Mouse (Mus musculus) right cerebral cortex, adult 2 months (tissue): ENCODE results near the gene Zfp142.
A peak's percentile ranks its signal among the peaks of the same experiment; 100 is the strongest.

ENCODE experiments used
- DNase-seq, 2 experiments: peaks; one replicate each; pipeline ENCODE4 v3.0.0; 2021 to 2022; ENCODE audit warnings: low spot score in 2 of 2

Zfp142 gene

DNA sequence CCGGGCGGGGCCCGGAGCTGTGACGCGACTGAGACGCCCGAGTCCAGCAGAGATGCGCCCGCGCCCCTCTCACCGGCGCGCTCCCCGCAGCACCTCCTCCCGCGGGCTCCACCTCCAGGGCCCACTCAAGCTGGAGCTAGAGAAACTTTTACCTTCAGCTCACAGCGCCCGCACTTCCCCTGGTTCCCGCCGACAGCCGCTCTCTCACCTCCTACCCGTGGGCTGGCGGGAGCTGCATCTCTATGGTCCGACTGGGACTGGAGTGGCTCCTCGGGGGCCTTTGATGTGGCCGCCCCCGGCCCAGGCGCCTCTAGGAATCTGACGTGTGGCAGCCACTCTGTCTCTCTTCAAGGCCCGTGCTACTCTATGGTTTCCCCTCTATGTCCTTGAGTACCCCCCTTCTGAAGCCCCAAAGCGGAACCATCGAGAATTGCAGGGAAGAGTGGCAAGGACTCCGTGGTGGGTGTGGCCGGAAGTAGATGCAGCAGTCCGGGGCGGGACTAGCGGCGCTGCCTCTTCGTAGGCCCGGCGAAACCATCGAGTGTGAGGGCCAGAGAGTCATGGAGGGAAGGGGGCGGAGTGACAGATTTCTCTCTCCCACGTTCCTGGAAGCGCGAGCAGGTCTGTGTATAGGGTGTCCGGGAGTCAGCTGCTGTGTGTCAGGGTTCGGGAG lies at the start of gene Zfp142, which contains the start of gene Bcs1l:
Gene Zfp142 (minus strand): TSS at position 474 of the 673 bp plus-strand sequence.
Gene Bcs1l (plus strand): TSS at position 517 of the 673 bp plus-strand sequence.
- peak; percentile 98 to 99 for DNase-seq

DNA sequence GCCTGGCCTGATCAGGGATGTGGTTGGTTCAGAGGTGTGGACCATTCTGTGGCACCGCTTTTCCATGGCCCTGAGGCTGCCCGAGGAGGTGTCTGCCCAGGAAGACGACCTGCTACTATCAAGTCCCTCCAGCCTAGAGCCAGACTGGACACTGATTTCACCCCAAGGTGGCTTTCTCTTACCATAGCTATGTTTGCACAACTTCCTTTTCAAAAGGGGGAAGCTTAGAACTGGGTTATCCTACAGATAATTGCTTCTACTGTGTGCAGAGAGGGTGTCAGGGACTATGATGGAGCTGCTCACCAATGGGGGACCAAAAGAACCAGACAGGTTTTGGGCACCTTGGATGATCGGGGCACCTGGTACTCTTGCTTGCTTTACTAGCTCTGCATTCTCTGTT lies 44.7 kb upstream of the Zfp142 start:
- DNase-seq: no peak

DNA sequence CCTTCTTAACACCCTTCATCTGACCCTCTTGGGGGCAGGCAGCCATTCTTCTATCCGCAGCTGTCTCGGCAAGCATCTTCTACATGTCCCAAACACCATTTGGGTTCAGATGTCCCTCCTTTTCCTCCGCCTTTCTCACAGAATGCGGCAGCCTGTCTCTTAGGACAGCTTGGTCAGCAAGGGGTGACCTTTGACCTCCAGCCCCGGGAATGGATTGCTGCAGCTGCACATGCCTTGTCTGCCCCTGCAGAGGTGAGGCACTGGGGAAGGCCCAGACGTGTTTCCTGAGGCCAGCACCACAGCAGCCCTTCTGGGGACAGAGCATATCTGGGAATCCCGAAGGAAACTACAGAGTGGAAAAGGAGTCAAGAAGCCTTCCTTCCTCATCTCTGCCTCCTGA lies 40.0 kb upstream of the Zfp142 start:
- no peak for DNase-seq

DNA sequence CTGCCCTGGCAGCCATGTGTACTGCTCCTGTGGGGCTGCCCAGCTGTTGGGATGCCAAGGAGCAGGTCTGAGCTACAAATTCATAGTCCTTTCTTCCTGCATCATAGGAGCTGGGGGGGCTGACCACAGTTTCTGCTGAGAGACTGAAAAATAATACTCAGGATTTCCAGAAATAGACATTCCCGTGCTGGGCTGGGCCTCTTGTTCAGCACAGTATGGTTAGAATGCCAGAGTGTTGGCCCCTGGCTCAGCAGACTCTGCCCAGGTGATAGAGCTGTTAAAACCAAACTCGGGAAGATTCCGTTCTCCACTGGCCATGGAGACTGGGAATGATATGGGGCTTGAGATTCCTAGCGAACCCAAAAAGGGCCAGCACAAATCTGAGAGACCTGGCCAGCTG lies 38.0 kb upstream of the Zfp142 start:
- DNase-seq: no peak

DNA sequence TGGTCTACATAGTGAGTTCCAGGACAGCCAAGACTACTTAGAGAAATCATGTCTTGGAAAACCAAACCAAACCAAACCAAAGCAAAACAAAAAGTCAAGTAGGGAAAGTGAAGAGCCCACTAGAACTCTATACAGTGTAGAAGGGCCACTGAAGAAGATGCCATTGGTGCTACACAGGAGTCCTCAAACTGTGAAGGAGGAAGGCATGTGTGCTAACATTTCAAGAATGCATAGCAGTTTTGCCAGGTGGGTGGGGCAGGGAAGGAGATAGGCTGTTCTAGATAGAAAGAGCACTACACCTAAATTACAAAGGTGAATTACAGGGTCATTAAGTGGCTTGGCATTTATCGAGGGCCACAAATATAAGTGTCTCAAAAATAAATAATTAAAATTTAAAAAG lies 36.1 kb upstream of the Zfp142 start:
- DNase-seq: no peak

DNA sequence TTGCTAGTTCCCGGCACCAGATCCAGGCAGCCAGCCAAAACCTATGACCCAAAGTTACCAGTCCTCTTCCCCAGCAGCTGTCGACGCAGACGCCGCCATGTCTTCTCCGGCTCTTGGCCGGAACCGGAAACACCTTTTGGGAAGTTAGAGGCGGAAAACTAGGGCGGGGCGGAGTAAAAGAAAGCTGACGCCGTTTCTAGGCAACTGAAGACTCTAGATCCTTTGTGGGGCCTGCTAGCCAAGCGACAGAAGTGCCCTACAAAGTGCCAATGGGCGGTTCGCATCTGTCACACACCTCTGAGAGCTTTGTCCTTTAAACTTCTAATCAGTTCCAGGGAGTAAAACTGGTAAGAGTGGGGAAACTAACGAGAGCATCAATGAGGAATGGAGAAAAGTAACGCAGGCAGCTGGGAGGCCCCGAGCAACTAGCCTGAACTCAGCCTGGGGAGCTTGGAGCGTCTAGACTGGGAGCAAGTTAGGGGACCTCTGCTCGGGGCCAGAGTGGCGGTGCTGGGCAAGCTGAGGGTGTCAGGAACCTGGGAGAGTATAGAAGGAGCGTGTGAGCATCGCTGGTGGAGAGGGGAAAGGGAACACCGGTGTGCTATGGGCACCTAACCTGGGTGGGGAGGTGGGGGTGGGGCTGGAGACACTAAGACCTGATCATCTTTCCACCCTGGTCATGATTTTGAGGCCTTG lies 13.4 kb upstream of the Zfp142 start, which contains the start of the genes Rnf25 and Stk36:
Gene Rnf25 (minus strand): TSS at position 131 of the 696 bp plus-strand sequence.
Gene Stk36 (plus strand): TSS at position 179 of the 696 bp plus-strand sequence.
- peak; percentile 88 to 90 for DNase-seq

DNA sequence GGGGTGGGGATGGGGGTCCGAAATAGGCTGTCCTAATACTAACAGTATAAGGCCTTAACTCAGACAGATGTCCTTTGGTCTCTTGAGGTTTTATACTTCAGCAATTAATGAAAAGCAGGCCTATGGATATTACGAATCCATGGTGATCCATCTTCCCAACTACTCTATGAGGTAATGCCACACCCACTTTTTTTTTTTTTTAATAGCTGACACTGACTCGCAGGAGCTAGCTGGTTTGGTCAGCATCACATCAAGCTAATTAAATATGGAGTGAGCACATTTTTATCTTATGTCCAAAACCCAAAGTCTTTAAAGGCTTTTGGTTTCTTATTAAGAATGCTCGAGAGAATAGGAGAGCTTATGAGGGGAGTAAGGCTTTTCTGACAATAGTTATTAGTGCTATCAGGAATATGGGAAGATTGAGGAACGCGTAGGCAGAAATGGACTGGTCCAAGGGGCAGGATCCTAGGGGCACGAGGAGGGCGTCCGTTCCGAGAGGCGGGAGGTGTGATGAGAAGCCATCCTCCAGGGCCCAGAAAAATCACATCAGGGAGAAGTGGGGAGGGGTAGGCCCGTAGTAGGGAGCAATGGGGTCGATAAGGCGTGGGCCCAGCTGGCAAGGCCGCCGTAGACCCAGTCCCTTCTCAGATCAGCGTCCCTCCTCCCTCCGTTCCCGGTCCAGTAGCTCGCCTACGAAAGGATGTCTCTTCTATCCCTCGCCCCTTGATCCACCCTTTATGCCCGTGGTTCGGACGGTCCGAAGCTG lies 12.6 kb upstream of the Zfp142 start:
- DNase-seq: no peak

DNA sequence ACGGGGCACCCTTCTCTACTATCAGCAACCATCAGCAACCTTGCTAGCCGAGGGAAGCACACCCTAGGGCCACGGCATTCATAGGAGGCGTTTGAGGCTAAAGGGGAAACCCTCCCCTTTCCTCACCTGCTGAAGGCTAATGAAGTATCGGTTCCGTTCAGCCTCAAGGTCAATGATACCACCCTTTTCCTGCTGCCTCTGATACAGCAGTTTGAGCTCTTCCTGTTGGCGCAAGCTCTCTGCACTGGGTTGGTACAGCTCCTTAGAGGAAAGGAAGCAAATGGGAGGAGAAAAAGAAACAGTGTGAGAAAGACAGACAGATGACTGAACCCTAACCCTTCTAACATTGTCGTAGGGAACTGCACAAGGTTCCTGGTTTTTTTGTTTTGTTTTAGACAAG lies 6.4 kb upstream of the Zfp142 start:
- DNase-seq: no peak

DNA sequence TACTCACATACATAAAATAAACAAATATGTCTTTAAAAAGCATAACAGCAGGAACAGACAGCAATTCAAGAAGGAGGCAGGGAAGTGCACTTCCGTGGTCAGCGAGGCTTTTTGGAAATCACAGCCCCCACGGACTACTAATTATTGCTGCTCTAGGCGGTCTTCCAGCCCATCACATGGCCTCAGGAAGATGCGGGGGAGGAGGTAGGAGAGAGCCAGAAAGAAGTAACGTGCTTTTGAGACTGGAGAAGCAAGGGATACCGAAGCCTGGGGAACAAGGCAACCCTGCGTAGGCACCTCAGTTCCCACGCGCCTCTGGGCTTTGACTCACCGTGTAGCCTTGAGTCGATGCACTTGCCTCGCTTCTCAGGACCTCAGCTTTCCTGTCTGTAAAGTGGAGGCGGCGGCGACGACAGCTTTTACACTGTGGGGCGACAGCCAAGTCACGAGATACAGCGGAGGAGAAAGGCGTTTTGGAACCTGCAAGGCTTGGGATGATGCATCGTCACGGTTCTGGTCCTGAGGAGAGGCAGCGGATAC lies 743 bp downstream of the Zfp142 start:
- DNase-seq: peak; percentile 85 to 87

DNA sequence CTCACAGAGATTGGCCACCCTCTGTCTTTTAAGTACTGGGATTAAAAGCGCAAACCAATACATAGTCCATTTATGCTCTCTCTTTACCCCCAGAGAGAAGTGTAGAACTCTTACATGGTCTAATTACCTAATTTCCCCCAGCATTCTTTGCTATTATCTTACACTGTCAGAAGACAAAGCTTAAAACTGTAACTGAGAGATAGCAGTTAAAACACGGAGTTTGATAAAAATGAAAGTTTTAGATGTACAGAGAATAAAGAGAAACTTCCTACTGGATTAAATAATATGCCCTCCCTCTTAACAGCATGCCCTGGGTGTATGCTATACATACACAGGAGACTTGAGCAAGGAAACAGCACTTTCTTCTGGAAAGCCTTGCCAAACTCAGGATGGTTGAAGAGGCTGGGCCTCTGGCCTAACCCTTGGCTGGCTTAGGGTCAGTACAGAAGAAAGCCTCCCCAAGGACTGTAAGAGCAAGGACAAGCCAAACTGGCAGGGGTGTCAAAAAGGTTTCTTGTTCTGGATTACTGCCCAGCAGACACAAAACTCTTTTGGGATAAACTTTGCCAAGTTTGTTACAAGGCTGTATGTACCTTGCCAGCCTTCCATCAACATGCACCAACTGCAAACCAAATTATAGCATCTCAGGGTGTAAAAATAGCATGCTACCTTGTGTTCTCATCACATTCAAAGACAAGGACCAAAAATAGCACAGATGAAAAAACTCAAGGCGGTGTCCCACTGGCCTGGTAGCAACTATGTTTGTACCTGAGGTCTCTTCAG lies 3.2 kb downstream of the Zfp142 start:
- no peak for DNase-seq

DNA sequence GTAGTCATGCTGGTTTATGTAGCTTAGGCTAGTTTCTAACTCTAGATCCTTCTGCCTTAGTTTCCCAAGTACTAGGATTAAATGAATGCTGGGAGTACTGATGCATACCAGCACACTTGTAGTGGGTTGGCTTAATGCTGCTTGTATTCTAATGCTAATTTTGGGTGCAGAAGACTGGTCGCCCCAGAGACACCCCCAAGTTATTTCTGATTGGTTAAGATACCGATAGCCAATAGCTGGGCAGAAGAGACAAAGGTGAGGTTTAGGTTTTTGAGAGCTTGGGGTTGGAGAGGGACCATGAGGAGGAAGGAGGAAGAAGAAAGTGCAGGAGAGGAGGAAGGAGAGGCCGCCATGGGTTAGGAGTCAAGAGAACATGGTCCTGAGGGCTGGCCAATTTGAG lies 5.4 kb downstream of the Zfp142 start:
- no peak for DNase-seq

DNA sequence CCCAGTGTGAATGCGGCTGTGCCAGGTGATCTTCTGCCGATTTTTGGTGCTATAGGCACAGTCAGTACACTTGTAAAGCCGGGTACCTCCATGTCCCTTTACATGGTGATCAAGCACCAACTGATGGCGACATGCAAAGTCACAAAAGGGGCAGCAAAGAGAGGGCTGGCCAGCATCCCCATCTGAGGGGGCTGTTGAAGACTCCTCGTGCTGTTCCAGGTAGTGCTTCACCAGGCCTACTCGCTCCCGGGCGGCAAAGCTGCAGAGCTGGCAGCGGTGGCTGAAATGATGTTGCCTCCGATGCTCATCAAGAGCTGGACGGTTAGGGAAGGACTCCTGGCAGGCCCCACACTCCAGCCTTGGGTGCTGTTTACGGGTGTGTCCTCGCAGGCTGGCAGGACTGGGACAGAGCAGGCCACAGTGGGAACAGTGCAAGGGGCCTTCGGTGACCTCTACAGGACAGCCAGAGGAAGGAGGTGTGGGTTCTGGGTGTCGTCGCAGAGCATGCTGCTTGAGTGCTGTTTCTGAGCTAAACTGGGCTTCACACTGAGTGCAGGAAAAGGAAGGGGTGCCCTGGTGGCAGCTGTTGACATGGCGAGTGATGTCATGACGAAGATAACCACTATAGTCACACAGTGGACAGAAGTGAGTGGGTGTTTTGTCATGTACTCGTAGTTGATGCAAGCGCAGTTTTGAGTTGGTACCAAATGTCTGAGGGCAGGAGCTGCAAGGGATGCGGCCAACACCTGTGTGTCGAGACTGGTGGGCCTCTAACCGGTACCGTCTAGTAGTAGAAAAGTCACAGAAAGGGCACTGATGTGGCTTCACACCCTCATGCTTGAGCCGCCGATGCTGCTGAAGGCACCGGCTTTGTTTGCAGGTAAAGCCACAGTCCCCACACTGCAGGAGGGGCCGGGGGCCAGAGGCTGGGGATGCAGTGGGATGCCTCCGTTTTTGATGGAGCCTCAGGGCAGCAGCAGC lies 18.0 kb downstream of the Zfp142 start:
- no peak for DNase-seq

DNA sequence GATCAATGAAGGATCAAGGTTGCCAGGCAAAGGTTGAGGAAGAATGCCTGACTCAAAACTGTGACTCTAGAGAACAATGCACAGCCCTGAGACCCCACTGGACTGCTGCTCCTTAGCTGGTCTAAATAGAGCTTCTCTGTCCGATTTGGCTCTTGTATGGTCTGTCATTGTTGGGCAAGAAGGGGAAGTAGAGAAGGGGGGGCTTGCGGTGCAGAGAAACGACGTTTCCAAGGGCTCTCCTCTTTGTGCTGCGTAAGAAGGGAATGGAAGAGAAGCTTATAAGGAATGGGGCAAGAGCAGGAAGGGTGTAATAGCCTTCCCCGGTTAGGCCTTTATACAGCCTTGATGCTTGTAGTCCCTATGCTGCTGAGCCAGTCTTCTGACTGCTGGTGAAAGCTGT lies 22.2 kb downstream of the Zfp142 start:
- no peak for DNase-seq

DNA sequence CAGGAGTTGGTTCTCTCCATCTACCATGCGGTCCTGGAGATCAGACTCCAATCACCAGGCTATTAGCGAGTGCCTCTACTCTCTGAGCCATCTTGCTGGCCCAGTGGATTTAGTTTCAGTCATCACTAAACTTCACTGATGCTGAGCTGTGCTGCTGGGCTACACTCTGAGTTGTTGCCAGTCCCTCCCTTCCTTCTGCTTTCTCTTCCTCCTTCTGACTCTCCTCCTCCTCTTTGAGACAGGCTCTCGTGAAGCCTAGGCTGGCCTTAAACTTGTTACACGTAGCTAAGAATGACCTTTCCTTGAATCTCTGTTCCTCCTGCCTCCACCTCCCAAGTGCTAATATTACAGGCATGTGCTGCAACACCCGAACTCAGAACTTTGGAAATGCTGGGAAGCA lies 29.0 kb downstream of the Zfp142 start:
- no peak for DNase-seq

DNA sequence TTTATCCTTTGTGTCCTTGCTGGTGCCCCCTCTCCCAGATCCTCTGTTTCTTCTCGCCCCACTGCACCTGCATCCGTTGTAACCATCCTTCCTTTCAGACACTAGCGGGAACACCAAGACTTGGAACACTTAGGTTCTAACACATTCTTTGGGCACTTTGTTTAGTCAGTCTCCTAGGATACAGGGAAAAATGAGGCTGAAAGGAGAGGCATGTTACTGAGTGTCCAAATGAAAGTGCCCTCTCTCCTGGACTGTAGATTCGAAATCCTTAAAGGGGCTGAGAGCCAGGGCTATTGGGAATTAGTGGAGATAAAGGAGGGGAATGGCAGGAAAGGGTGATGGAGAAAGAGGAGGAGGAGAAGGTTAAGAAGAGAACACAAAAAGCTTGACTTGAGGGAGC lies 43.9 kb downstream of the Zfp142 start, which contains the start of gene Usp37:
Gene Usp37 (minus strand): TSS at position 101 of the 400 bp plus-strand sequence.
- DNase-seq: no peak

DNA sequence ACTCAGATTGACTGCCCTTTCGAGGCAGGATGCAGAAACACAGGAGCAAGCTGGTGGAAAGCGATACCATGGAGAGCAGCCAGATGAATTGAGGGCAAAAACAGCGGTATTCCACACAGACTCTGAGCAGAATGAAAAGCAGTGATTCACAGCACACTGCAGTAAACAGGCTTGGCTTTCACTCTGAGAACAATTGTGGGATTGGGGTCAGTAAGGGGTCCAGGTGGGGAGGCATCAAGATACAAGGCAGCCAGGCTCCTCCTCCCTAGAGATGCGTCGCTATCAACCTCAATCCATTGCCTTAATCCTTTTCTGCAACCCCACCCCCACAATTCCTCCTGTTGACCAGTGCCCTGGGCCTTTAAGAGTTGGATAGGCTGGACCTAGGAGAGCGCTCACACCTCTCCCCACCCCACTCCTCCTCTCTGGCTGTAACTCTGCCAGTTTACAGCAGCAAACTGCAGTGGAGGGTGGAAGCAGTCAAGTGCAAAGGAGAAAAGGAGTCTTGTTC lies 45.5 kb downstream of the Zfp142 start, which contains the start of gene Plcd4:
Gene Plcd4 (plus strand): TSS at position 438 of the 511 bp plus-strand sequence.
- DNase-seq: peak; percentile 15 to 43

DNA sequence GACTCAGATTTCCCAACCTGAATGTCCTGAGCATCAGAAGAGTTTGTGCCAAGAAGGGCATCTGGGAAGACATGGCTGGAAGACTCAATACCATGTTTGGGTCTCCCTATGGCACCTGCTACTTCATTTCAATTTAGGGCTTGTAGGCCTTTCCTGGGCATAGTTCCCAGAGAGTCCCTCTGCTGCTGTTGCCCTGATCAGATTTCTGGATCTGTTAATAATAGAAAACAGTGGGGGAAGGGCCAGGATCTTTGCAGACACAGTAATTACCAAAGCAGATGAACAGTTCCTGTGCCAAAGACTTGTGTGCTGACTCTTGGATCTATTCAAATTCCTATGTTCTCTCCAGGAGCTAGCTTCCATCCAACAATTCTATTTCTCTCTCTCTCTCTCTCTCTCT lies 49.4 kb downstream of the Zfp142 start:
- no peak for DNase-seq

DNA sequence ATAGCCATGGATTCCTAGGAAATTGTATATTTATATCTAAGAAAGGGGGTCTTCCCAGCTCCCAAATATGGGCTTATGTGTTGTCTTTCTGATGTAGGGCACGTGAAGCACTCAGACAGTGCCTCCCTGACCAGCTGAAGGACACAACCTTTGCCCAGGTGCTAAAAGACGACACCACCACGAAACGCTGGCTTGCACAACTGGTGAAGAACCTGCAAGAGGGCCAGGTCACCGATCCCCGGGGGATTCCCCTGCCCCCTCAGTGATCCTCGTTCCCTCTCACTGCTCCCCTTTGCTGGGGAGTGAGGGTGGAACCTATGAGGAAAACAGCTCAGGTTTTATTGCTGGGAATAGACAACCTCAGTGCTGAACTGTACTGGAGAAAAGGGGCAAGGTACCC lies 59.5 kb downstream of the Zfp142 start:
- DNase-seq: no peak

DNA sequence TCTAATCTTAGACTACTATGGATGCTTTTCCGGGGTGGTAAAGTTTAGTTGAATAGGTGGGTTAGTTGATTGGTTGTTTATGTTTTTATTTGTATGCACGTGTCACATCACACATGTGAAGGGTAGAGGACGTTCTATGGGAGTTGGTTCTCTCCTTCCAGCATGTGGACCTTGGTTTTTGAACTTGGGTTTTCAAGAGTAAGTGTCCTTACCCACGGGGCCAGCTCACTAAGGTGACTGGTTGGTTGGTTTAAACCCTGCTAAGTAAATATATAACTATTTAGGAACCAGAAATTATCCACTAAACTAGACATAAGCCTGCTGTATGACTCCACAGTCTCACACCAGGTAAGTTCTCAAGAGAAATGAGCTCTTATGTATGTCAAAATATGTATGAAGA lies 63.3 kb downstream of the Zfp142 start:
- no peak for DNase-seq

DNA sequence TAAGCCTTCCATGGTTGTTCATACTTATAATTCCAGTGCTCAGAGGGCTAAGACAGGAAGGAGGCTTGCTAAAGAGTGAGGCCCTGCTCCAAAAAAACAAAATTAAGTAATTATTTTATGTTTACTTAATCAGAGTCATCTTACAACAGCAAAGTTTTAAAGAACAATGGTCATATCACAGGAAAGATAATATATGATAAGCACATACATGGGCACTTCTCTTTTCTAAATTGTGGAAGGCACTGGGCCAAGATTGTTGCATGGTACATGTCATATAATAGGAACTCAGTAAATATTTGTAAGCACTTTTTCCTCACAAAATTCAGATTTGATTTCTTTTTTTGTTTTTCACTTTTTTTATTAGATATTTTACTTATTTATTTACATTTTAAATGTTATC lies 68.2 kb downstream of the Zfp142 start:
- DNase-seq: no peak
